Mouse (Mus musculus): ENCODE measurements around the gene Gm13043. TPM values are rescaled to one million over a fixed set of nuclear protein-coding genes. Genes with fewer than 3 reads are reported as not detected.

The Gm13043 gene
- polyA plus RNA-seq (2015; fragmentation: Illumina TruSeq; extraction: RNeasy Lipid Tissue Mini Kit (QIAGEN cat#74804); ENCODE audit: low read depth, low replicate concordance) = not detected

DNA sequence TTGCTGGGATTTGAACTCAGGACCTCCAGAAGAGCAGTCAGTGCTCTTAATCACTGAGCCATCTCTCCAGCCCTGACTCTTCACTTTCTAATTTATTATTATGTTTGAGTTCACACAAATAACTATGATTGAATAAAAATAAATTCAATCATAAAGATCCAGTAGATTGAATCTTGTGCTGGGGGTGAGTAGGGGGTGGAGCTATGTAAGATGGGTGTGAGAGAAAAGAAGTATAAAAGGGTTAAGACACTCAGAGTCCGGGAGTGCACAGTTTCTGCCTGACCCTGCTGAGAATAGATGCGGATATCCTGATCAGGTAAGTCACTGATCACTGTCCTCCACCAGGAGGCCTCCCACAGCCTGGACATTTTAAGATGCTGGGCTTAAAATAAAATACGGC, at the start of gene Gm13043:
Gene Gm13043 (plus strand): TSS at position 301 of the 400 bp plus-strand sequence.

DNA sequence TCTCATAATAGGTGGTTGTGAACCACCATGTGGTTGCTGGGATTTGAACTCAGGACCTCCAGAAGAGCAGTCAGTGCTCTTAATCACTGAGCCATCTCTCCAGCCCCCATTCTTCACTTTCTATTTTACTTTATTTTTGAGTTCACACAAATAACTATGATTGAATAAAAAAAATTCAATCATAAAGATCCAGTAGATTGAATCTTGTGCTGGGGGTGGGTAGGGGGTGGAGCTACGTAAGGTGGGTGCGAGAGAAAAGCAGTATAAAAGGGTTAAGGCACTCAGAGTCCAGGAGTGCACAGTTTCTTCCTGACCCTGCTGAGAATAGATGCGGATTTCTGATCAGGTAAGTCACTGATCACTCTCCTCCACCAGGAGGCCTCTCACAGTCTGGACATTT, 24.5 kb downstream of the Gm13043 start, which contains the start of gene Gm13040:
Gene Gm13040 (plus strand): TSS at position 301 of the 400 bp plus-strand sequence.

DNA sequence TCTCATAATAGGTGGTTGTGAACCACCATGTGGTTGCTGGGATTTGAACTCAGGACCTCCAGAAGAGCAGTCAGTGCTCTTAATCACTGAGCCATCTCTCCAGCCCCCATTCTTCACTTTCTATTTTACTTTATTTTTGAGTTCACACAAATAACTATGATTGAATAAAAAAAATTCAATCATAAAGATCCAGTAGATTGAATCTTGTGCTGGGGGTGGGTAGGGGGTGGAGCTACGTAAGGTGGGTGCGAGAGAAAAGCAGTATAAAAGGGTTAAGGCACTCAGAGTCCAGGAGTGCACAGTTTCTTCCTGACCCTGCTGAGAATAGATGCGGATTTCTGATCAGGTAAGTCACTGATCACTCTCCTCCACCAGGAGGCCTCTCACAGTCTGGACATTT, 40.3 kb downstream of the Gm13043 start, which contains the start of the genes BC080695 and Gm13057:
Gene BC080695 (plus strand): TSS at position 301 of the 400 bp plus-strand sequence.
Gene Gm13057 (plus strand): TSS at position 310 of the 400 bp plus-strand sequence.

Other genes starting within 250 kb of the Gm13043 start
- 15.5 TPM for gene Pdpn, start 211.8 kb upstream of the Gm13043 start, polyA plus RNA-seq (2015; fragmentation: Illumina TruSeq; extraction: RNeasy Lipid Tissue Mini Kit (QIAGEN cat#74804); ENCODE audit: low read depth, low replicate concordance)
- 3.2 TPM for gene Lrrc38, start 161.6 kb upstream of the Gm13043 start, polyA plus RNA-seq (2015; fragmentation: Illumina TruSeq; extraction: RNeasy Lipid Tissue Mini Kit (QIAGEN cat#74804); ENCODE audit: low read depth, low replicate concordance)
- not detected for gene Pramel1, start 116.9 kb upstream of the Gm13043 start, polyA plus RNA-seq (2015; fragmentation: Illumina TruSeq; extraction: RNeasy Lipid Tissue Mini Kit (QIAGEN cat#74804); ENCODE audit: low read depth, low replicate concordance)
- 13.8 TPM for gene Pramef8, start 98.9 kb upstream of the Gm13043 start, polyA plus RNA-seq (2015; fragmentation: Illumina TruSeq; extraction: RNeasy Lipid Tissue Mini Kit (QIAGEN cat#74804); ENCODE audit: low read depth, low replicate concordance)
- gene Oog4, start 61.0 kb upstream of the Gm13043 start, polyA plus RNA-seq (2015; fragmentation: Illumina TruSeq; extraction: RNeasy Lipid Tissue Mini Kit (QIAGEN cat#74804); ENCODE audit: low read depth, low replicate concordance) = not detected
- not detected for gene Gm13040, start 24.6 kb downstream of the Gm13043 start, polyA plus RNA-seq (2015; fragmentation: Illumina TruSeq; extraction: RNeasy Lipid Tissue Mini Kit (QIAGEN cat#74804); ENCODE audit: low read depth, low replicate concordance)
- not detected for gene BC080695, start 40.4 kb downstream of the Gm13043 start, polyA plus RNA-seq (2015; fragmentation: Illumina TruSeq; extraction: RNeasy Lipid Tissue Mini Kit (QIAGEN cat#74804); ENCODE audit: low read depth, low replicate concordance)
- gene Gm13057, start 40.4 kb downstream of the Gm13043 start, polyA plus RNA-seq (2015; fragmentation: Illumina TruSeq; extraction: RNeasy Lipid Tissue Mini Kit (QIAGEN cat#74804); ENCODE audit: low read depth, low replicate concordance) = not detected
- not detected for gene Gm13083, start 103.7 kb downstream of the Gm13043 start, polyA plus RNA-seq (2015; fragmentation: Illumina TruSeq; extraction: RNeasy Lipid Tissue Mini Kit (QIAGEN cat#74804); ENCODE audit: low read depth, low replicate concordance)
- gene Gm13088, start 145.9 kb downstream of the Gm13043 start, polyA plus RNA-seq (2015; fragmentation: Illumina TruSeq; extraction: RNeasy Lipid Tissue Mini Kit (QIAGEN cat#74804); ENCODE audit: low read depth, low replicate concordance) = not detected
- not detected for gene Gm13089, start 191.4 kb downstream of the Gm13043 start, polyA plus RNA-seq (2015; fragmentation: Illumina TruSeq; extraction: RNeasy Lipid Tissue Mini Kit (QIAGEN cat#74804); ENCODE audit: low read depth, low replicate concordance)
- not detected for gene Gm13078, start 208.1 kb downstream of the Gm13043 start, polyA plus RNA-seq (2015; fragmentation: Illumina TruSeq; extraction: RNeasy Lipid Tissue Mini Kit (QIAGEN cat#74804); ENCODE audit: low read depth, low replicate concordance)